8 mouse cellular contexts compared by ENCODE assay signal in genomic region chr8:123807024-123807431, GRCm38 (mm10). TPM values are rescaled to one million over a fixed set of nuclear protein-coding genes. Genes with fewer than 3 reads are reported as not detected.
DNase-seq lines count a peak whose midpoint lies in the region; ATAC-seq and TF ChIP-seq lines count a peak whose summit lies in the region.

No protein-coding gene starts in this region.

- H3K4me1 ChIP-seq in lung, embryonic 14.5 days (ENCODE audit: insufficient read depth): 0 out of 2 replicates have a peak, but pooled peaks cover 3% of the 10 kb centered on the region
- peaks cover 26% of the 10 kb centered on the region for H3K4me1 ChIP-seq in forebrain, embryonic 12.5 days
- peaks cover 5% of the 10 kb centered on the region; the same call in 1 of the 2 replicates for H3K4me1 ChIP-seq in lung, postnatal 0 days (ENCODE audit: insufficient read depth, low read depth, low read length)

- TF ChIP-seq CTCF in lung, embryonic 14.5 days (IDR thresholded peaks at IDR 0.05; ENCODE audit: low read depth): no peak
- no peak for TF ChIP-seq CTCF in lung, postnatal 0 days (IDR thresholded peaks at IDR 0.05)

- TF ChIP-seq EP300 in lung, postnatal 0 days (IDR thresholded peaks at IDR 0.05): no peak

- no peaks in the 10 kb centered on the region for H3K36me3 ChIP-seq in lung, embryonic 14.5 days (ENCODE audit: insufficient read depth)
- H3K36me3 ChIP-seq in forebrain, embryonic 12.5 days (replicated peaks): 0 out of 2 replicates have a peak, but pooled peaks cover 4% of the 10 kb centered on the region
- H3K36me3 ChIP-seq in lung, postnatal 0 days (ENCODE audit: insufficient read depth, low read length): no peaks in the 10 kb centered on the region

- H3K27ac ChIP-seq in lung, embryonic 14.5 days (ENCODE audit: low read depth): no peak overlapping the region
- H3K27ac ChIP-seq in forebrain, embryonic 12.5 days: no peak overlapping the region
- no peak overlapping the region for H3K27ac ChIP-seq in lung, postnatal 0 days (ENCODE audit: low read length)

- peak overlapping the region; percentile 13; the same call in 1 of the 2 replicates for H3K9ac ChIP-seq in lung, embryonic 14.5 days
- peak overlapping the region; percentile 77 for H3K9ac ChIP-seq in forebrain, embryonic 12.5 days
- H3K9ac ChIP-seq in lung, postnatal 0 days (replicated peaks; ENCODE audit: low read depth): no peak overlapping the region

- peak overlapping the region; percentile 78 for H3K4me2 ChIP-seq in lung, embryonic 14.5 days
- peak overlapping the region; percentile 72 for H3K4me2 ChIP-seq in forebrain, embryonic 12.5 days
- H3K4me2 ChIP-seq in lung, postnatal 0 days (replicated peaks; ENCODE audit: low read depth, low read length): peak overlapping the region; percentile 92

- 4% methylated on average over 14 of the region's 14 CpGs for WGBS in lung, embryonic 14.5 days
- 7% methylated on average over 14 of the region's 14 CpGs for WGBS in forebrain, embryonic 12.5 days
- 5% methylated on average over 14 of the region's 14 CpGs for WGBS in lung, postnatal 0 days

- H3K27me3 ChIP-seq in lung, embryonic 14.5 days (ENCODE audit: insufficient read depth, low read length): no peaks in the 10 kb centered on the region
- H3K27me3 ChIP-seq in forebrain, embryonic 12.5 days: no peaks in the 10 kb centered on the region
- no peaks in the 10 kb centered on the region for H3K27me3 ChIP-seq in lung, postnatal 0 days (replicated peaks; ENCODE audit: insufficient read depth, low read length)

- peak overlapping the region; percentile 65 for H3K4me3 ChIP-seq in lung, embryonic 14.5 days (ENCODE audit: low read depth, low read length)
- H3K4me3 ChIP-seq in forebrain, embryonic 12.5 days (replicated peaks): peak overlapping the region; percentile 82
- H3K4me3 ChIP-seq in lung, postnatal 0 days (ENCODE audit: low read depth, low read length): no peak overlapping the region

- ATAC-seq in lung, embryonic 14.5 days (ENCODE audit: insufficient read depth): peak; percentile 26; the same call in 1 of the 2 replicates
- ATAC-seq in forebrain, embryonic 12.5 days (ENCODE audit: low FRiP score): peak; percentile 39; the same call in 1 of the 2 replicates
- ATAC-seq in lung, postnatal 0 days: peak; percentile 61

- DNase-seq in lung, embryonic 14.5 days: peak; percentile 50
- DNase-seq in lung, postnatal 36 days: no peak
- peak; percentile 54 for DNase-seq in kidney, adult 18-20 months
- DNase-seq in lung, postnatal 0 days (ENCODE audit: low spot score): peak; percentile 70
- DNase-seq in urinary bladder, adult 18-20 months (ENCODE audit: low spot score in 2 of 2): no peak
- DNase-seq in ovary, postnatal 36 days (ENCODE audit: low spot score): no peak
- DNase-seq in thymus, postnatal 10 days (ENCODE audit: low spot score in 2 of 2): no peak

- H3K9me3 ChIP-seq in lung, embryonic 14.5 days (ENCODE audit: low read depth, low read length): no peaks in the 10 kb centered on the region
- H3K9me3 ChIP-seq in forebrain, embryonic 12.5 days: no peaks in the 10 kb centered on the region
- H3K9me3 ChIP-seq in lung, postnatal 0 days (ENCODE audit: low read length): no peaks in the 10 kb centered on the region

RNA-seq across cellular contexts. Expression of gene Rab4a, which starts 1.2 kb away (rescaled TPM):
- 30.1 and 32.1 TPM in 2 replicates for polyA plus RNA-seq in lung, embryonic 14.5 days (2014; fragmentation: Nextera tagmentation; extraction: Ambion mirVana)
- 61.4 and 63.9 TPM in 2 replicates for polyA plus RNA-seq in forebrain, embryonic 12.5 days (2016; fragmentation: Nextera tagmentation; extraction: Ambion mirVana)
- 27.9 and 32.1 TPM in 2 replicates for polyA plus RNA-seq in lung, postnatal 0 days (2015; fragmentation: Nextera tagmentation; extraction: Ambion mirVana)

RNA-seq across cellular contexts. Expression of gene Ccsap, which starts 53.0 kb away (rescaled TPM):
- polyA plus RNA-seq in lung, embryonic 14.5 days (2014; fragmentation: Nextera tagmentation; extraction: Ambion mirVana): 5.6 and 7.1 TPM in 2 replicates
- polyA plus RNA-seq in forebrain, embryonic 12.5 days (2016; fragmentation: Nextera tagmentation; extraction: Ambion mirVana): 11.7 and 12.3 TPM in 2 replicates
- 1.2 and 1.3 TPM in 2 replicates for polyA plus RNA-seq in lung, postnatal 0 days (2015; fragmentation: Nextera tagmentation; extraction: Ambion mirVana)

Comparison
In these comparisons a context has a peak if more than half of its experiments do, and no peak if none do; other contexts are left out.
1. DNase-seq: peak in lung, embryonic 14.5 days (single experiment), kidney, adult 18-20 months (single experiment) and lung, postnatal 0 days (single experiment); none in lung, postnatal 36 days (single experiment), urinary bladder, adult 18-20 months (0 of 2), ovary, postnatal 36 days (single experiment) and thymus, postnatal 10 days (0 of 2).
2. Peak in every context shown above with its lines, with median percentiles within 50 percentile points of each other: ATAC-seq and H3K4me2 ChIP-seq.